Mouse (Mus musculus) fibroblast of lung, adult 2 months (primary cell): ENCODE data around the gene Trim61.

Experiments
- DNase-seq: peaks from one replicate; pipeline ENCODE4 v3.0.0-alpha.2; 2011; ENCODE audit warnings: low read depth

Trim61 gene

DNA sequence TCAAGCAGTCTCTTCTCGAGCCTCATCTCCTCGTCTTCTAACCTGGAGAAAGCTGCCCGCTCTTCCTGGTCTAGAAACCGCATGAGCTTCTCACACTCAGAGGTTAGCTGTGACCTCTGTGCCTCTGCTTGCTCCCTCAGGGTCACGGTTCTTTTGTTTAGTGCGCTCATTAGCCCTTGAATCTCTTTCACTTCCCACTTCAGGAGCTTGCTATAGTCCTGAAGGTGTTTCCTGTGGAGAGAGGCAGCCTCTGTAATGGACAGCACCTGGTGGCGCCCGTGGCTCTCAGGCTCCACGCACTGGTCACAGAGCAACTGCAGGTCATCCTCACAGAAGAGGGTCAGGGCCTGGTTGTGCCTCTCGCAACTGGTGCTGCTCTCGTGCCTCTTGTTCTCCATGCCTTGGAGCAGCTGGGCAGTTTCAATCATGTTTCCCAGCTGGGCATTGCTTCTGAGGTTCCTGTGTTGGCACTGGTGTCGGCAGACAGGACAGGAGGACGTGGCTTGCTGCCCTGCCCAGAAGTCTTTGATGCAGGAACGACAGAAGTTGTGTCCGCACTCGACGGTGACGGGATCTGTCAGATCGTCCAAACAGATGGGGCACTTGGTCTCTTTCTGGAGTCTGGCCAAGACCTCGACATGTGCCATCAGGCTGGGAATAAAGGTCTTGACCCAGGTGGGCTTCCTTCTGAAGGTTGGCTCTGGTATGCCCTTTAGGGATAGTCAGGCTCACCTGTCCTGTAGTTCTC, 35.0 kb downstream of the Trim61 start:
- DNase-seq = no peak
